Mouse (Mus musculus) lung, postnatal 0 days (tissue): ENCODE data around the gene Tmem100. TPM values are rescaled to one million over a fixed set of nuclear protein-coding genes. Genes with fewer than 3 reads are reported as not detected.
A peak's percentile ranks its signal among the peaks of the same experiment; 100 is the strongest.

Experiments
- ATAC-seq: fragments of 200-750 bp; cut with Nextera tagmentation; 2 replicates; pipeline ENCODE4 v1.8.0; 2017; ENCODE audit warnings: moderate library complexity
- DNase-seq: peaks from one replicate; pipeline ENCODE4 v3.0.0-alpha.2; 2016; ENCODE audit warnings: low spot score
- H3K27ac ChIP-seq: fragments of 300-500 bp; sonication (generic); 2 replicates; pipeline ENCODE4 v1.5.1; 2014; ENCODE audit warnings: antibody characterized with exemption, mild to moderate bottlenecking, low read length, mixed read lengths
- H3K27me3 ChIP-seq: fragments of 300-500 bp; sonication (generic); replicated peaks from 2 replicates; pipeline ENCODE4 v1.6.1; 2014; ENCODE audit warnings: low read length, mixed read lengths; ENCODE audit not compliant: insufficient read depth
- H3K36me3 ChIP-seq: fragments of 300-500 bp; sonication (generic); 2 replicates; pipeline ENCODE4 v1.6.1; 2014; ENCODE audit warnings: low read length, mixed read lengths; ENCODE audit not compliant: insufficient read depth
- H3K4me1 ChIP-seq: fragments of 300-500 bp; sonication (generic); 2 replicates; pipeline ENCODE4 v1.6.1; 2014; ENCODE audit warnings: antibody characterized with exemption, low read depth, low read length, mixed read lengths; ENCODE audit not compliant: insufficient read depth
- H3K4me2 ChIP-seq: fragments of 300-500 bp; sonication (generic); replicated peaks from 2 replicates; pipeline ENCODE4 v1.6.1; 2014; ENCODE audit warnings: low read depth, mild to moderate bottlenecking, low read length, moderate library complexity, mixed read lengths
- H3K4me3 ChIP-seq: fragments of 300-500 bp; sonication (generic); 2 replicates; pipeline ENCODE4 v1.5.1; 2014; ENCODE audit warnings: low read depth, low read length
- H3K9ac ChIP-seq: fragments of 300-500 bp; sonication (generic); replicated peaks from 2 replicates; pipeline ENCODE4 v1.6.1; 2014; ENCODE audit warnings: low read depth, mild to moderate bottlenecking
- H3K9me3 ChIP-seq: fragments of 300-500 bp; sonication (generic); 2 replicates; pipeline ENCODE4 v1.6.1; 2016; ENCODE audit warnings: low read length, mixed read lengths
- CTCF ChIP-seq: IDR thresholded peaks from 2 replicates; pipeline ENCODE4 v1.5.1; 2016; ENCODE audit warnings: antibody characterized with exemption, mild to moderate bottlenecking
- EP300 ChIP-seq: IDR thresholded peaks from 2 replicates; pipeline ENCODE4 v1.6.1; 2016; ENCODE audit warnings: antibody characterized with exemption, mild to moderate bottlenecking, control low read depth
- WGBS: fragments of 180-500 bp; shearing (Covaris S2); extraction: QIAGEN DNeasy Blood & Tissue Kit; methylation state at CpG from one replicate; pipeline ENCODE4 v1.1.7; 2014; 5-methylcytosine and 5-hydroxymethylcytosine counted together
- polyA plus RNA-seq: library from polyadenylated mRNA; unstranded; fragments of >200 nt; fragmentation: Nextera tagmentation; extraction: Ambion mirVana; gene quantifications from 2 replicates; pipeline ENCODE4 v1.2.1, GENCODE M21; 2015

The Tmem100 gene
- polyA plus RNA-seq = 266 and 283 TPM in 2 replicates

- WGBS = 44% methylated on average over 13 of the region's 13 CpGs
- Histone ChIP-seq H3K4me2 (peak within 1 kb of the TSS; percentile 57), H3K9ac (peak within 1 kb of the TSS; percentile 39), H3K27ac (peak within 1 kb of the TSS; percentile 34), H3K36me3 (no peaks in the 10 kb centered on the region), H3K4me3 (peak within 1 kb of the TSS; percentile 41), H3K9me3 (no peaks in the 10 kb centered on the region), H3K4me1 (peaks cover 6% of the 10 kb centered on the region), H3K27me3 (no peaks in the 10 kb centered on the region)
- TF ChIP-seq CTCF (no peak), EP300 (no peak)
- ATAC-seq = no peak
- no peak for DNase-seq
Observed at GRCm38 (mm10) chr11:90029841-90030398, at the start of gene Tmem100. Gene Tmem100, plus strand, starts transcription at chr11:90030348.

DNA sequence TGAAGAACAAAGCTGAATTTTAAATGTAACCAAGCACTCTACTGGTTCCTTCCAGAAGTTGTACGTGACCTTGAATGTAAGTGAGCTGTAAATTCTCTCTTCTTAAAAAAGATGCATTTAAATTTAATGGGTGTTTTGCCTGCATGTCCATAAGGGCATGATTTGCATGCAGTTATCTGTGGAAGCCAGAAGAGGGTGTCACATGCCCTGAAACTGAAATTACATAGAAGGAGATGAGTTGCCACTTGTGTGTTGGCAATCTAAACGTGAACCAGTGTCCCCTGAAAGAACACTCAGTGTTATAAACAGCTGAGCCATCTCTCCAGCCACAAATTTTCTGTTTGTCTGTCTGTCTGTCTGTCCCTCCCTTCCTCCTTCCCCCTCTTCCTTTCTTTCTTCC lies 47.2 kb upstream of the Tmem100 start:
- TF ChIP-seq EP300 = no peak
- 0 out of 2 replicates have a peak, but pooled peaks have one; percentile 10 for TF ChIP-seq CTCF
- DNase-seq (no peak), ATAC-seq (no peak)
- H3K9ac ChIP-seq = no peak overlapping the region
- WGBS = 68% methylated on average over 2 of the region's 2 CpGs
- no peak overlapping the region for H3K27ac ChIP-seq
- H3K36me3 ChIP-seq = no peaks in the 10 kb centered on the region
- no peaks in the 10 kb centered on the region for H3K9me3 ChIP-seq
- H3K4me3 ChIP-seq = no peak overlapping the region
- no peak overlapping the region for H3K4me2 ChIP-seq
- no peaks in the 10 kb centered on the region for H3K27me3 ChIP-seq
- H3K4me1 ChIP-seq = peaks cover 3% of the 10 kb centered on the region; the same call in 1 of the 2 replicates

DNA sequence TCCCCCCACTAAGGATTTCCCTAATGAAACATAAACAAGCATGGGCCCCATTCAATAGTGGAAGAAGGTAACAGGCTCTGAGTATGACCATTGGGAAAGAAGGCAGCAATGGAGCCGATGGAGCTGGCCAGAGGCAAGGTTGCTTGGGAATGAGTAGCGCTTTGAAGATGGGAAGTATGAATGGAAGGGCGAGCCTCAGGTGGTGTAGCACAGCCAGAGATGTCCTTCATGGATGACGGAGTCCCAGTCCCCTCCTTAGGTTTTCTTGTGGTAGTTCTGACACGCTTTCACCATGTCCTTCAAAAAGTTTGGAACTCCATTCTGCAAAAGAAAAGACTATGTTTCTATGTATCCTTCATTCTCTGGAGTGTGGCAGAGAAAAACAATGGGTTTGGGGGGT lies 45.7 kb upstream of the Tmem100 start:
- no peak for DNase-seq
- Histone ChIP-seq H3K9ac (no peak overlapping the region), H3K9me3 (no peaks in the 10 kb centered on the region), H3K27ac (no peak overlapping the region), H3K36me3 (no peaks in the 10 kb centered on the region), H3K27me3 (no peaks in the 10 kb centered on the region), H3K4me3 (no peak overlapping the region), H3K4me2 (no peak overlapping the region), H3K4me1 (no peaks in the 10 kb centered on the region)
- WGBS = 96% methylated on average over 5 of the region's 5 CpGs
- TF ChIP-seq EP300 (no peak), CTCF (no peak)
- ATAC-seq = no peak

- Histone ChIP-seq H3K36me3 (no peaks in the 10 kb centered on the region), H3K4me1 (no peaks in the 10 kb centered on the region), H3K9ac (no peak overlapping the region), H3K9me3 (no peaks in the 10 kb centered on the region), H3K27ac (no peak overlapping the region), H3K4me3 (no peak overlapping the region), H3K27me3 (no peaks in the 10 kb centered on the region), H3K4me2 (no peak overlapping the region)
- no peak for TF ChIP-seq EP300
- DNase-seq (no peak), ATAC-seq (no peak)
- WGBS = 57% methylated on average over 10 of the region's 10 CpGs
Observed at GRCm38 (mm10) chr11:89985200-89986187, 44.7 kb upstream of the Tmem100 start.

DNA sequence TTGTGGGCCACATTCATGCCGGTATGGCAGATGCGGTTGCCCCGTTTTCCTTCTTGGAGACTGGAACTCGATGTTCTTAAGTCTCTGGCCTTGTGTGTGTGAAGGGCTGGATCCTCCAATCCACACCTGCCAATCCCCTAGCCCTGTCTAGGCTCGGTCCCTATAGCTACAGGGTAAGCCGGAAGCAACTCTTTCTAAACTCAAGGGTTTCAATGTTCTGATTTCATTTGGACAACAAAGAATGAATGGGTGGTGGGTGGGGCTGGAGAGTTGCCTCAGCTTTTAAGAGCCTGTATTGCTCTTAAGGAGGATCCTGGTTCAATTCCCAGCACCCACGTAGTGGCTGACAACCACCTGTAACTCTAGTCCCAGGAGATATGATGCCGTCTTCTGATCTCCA lies 43.6 kb upstream of the Tmem100 start:
- H3K36me3 ChIP-seq = no peaks in the 10 kb centered on the region
- no peaks in the 10 kb centered on the region for H3K27me3 ChIP-seq
- DNase-seq (no peak), ATAC-seq (no peak)
- H3K4me2 ChIP-seq = no peak overlapping the region
- 87% methylated on average over 8 of the region's 8 CpGs for WGBS
- no peaks in the 10 kb centered on the region for H3K4me1 ChIP-seq
- TF ChIP-seq EP300 = no peak
- TF ChIP-seq CTCF = no peak
- no peak overlapping the region for H3K27ac ChIP-seq
- H3K9ac ChIP-seq = no peak overlapping the region
- no peak overlapping the region for H3K4me3 ChIP-seq
- H3K9me3 ChIP-seq = no peaks in the 10 kb centered on the region

GRCm38 (mm10) chr11:89988936-89989589 lies 41.1 kb upstream of the Tmem100 start:
- Histone ChIP-seq H3K27ac (no peak overlapping the region), H3K9me3 (no peaks in the 10 kb centered on the region), H3K9ac (no peak overlapping the region), H3K4me2 (no peak overlapping the region), H3K36me3 (no peaks in the 10 kb centered on the region), H3K4me3 (no peak overlapping the region), H3K27me3 (no peaks in the 10 kb centered on the region), H3K4me1 (peaks cover 3% of the 10 kb centered on the region; the same call in 1 of the 2 replicates)
- TF ChIP-seq EP300 = no peak
- peak; percentile 95 for TF ChIP-seq CTCF
- peak; percentile 62 for ATAC-seq
- 17% methylated on average over 8 of the region's 8 CpGs for WGBS
- DNase-seq = peak; percentile 90
